Mouse (Mus musculus) stomach, postnatal 0 days (tissue): Measurements from ENCODE around the gene Parp14. TPM values are rescaled to one million over a fixed set of nuclear protein-coding genes. Genes with fewer than 3 reads are reported as not detected.
A peak's percentile ranks its signal among the peaks of the same experiment; 100 is the strongest.

Experiments used
- ATAC-seq: fragments of 200-750 bp; cut with Nextera tagmentation; 2 replicates; pipeline ENCODE4 v1.8.0; 2017; ENCODE audit not compliant: low FRiP score, low TSS enrichment
- DNase-seq: peaks from one replicate; pipeline ENCODE4 v3.0.0-alpha.2; 2016; ENCODE audit warnings: low spot score
- H3K27ac ChIP-seq: fragments of 300-500 bp; sonication (generic); replicated peaks from 2 replicates; pipeline ENCODE4 v1.5.1; 2014; ENCODE audit warnings: mild to moderate bottlenecking, control low read depth
- H3K27me3 ChIP-seq: fragments of 300-500 bp; sonication (generic); 2 replicates; pipeline ENCODE4 v1.6.1; 2014; ENCODE audit warnings: low read length; ENCODE audit not compliant: control insufficient read depth, insufficient read depth
- H3K36me3 ChIP-seq: fragments of 300-500 bp; sonication (generic); 2 replicates; pipeline ENCODE4 v1.6.1; 2014; ENCODE audit warnings: low read length, mixed read lengths; ENCODE audit not compliant: control insufficient read depth, insufficient read depth
- H3K4me1 ChIP-seq: fragments of 300-500 bp; sonication (generic); replicated peaks from 2 replicates; pipeline ENCODE4 v1.6.1; 2014; ENCODE audit warnings: antibody characterized with exemption; ENCODE audit not compliant: control insufficient read depth, insufficient read depth
- H3K4me2 ChIP-seq: fragments of 300-500 bp; sonication (generic); replicated peaks from 2 replicates; pipeline ENCODE4 v1.6.1; 2014; ENCODE audit warnings: low read depth, mild to moderate bottlenecking, control low read depth, moderate library complexity
- H3K4me3 ChIP-seq: fragments of 300-500 bp; sonication (generic); 2 replicates; pipeline ENCODE4 v1.5.1; 2014; ENCODE audit warnings: low read depth, low read length, control low read depth
- H3K9ac ChIP-seq: fragments of 300-500 bp; sonication (generic); 2 replicates; pipeline ENCODE4 v1.6.1; 2014; ENCODE audit warnings: mild to moderate bottlenecking, low read length, control low read depth, mixed read lengths
- H3K9me3 ChIP-seq: fragments of 300-500 bp; sonication (generic); 2 replicates; pipeline ENCODE4 v1.6.1; 2016; ENCODE audit warnings: low read length; ENCODE audit not compliant: control insufficient read depth
- CTCF ChIP-seq: IDR thresholded peaks from 2 replicates; pipeline ENCODE4 v1.5.1; 2016; ENCODE audit warnings: antibody characterized with exemption, low read depth, mild to moderate bottlenecking, moderate library complexity
- EP300 ChIP-seq: optimal IDR thresholded peaks from 2 replicates; pipeline ENCODE3; 2016; ENCODE audit warnings: antibody characterized with exemption
- WGBS: fragments of 180-500 bp; shearing (Covaris S2); extraction: QIAGEN DNeasy Blood & Tissue Kit; methylation state at CpG from one replicate; pipeline ENCODE4 v1.1.7; 2014; 5-methylcytosine and 5-hydroxymethylcytosine counted together
- polyA plus RNA-seq: library from polyadenylated mRNA; unstranded; fragments of >200 nt; fragmentation: Nextera tagmentation; extraction: Ambion mirVana; gene quantifications from 2 replicates; pipeline ENCODE4 v1.2.1, GENCODE M21; 2015

The Parp14 gene
- polyA plus RNA-seq = 1.4 and 1.7 TPM in 2 replicates

DNA sequence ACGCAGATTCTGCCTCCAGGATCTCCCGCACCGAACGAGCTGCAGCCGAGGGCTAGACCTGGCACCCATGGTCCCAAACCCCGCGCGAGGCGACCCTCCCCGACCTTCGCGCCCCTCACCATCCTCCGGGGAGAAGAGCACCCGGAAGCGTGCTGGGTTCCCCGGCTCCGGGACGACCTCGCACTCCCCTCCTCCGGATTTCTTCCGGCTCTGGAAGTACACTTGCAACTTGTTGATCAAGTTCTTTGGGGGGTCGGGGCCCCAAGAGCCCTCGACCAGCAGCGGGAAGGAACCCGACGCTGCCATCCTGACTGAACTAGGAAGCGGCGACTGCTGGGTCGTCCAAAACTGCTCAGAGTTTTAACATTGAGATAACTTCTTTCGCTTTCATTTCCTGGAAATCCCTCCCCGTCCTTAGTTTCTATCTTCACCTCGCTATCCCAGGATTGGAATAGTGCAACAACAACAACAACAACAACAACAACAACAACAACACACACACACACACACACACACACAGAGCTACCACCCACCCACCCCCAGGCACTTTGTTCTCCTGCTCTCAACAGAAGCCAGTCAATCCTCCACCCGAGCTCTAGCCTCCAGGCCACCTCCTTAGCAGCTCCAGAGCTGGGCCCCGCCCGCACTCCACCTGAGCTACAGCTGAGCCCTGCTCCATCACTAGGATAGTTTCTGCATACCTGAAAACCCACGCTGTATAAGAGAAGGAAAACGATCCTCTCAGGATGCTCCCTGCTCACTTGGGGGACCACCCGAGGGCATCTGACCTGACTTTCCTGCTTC, at the start of gene Parp14:
Parp14 (minus strand) TSS at position 497 of the 804 bp plus-strand sequence.
- H3K27ac ChIP-seq = peak within 1 kb of the TSS; percentile 75
- TF ChIP-seq EP300 (no peak), CTCF (no peak)
- peak within 1 kb of the TSS; percentile 87 for H3K9ac ChIP-seq
- DNase-seq = peak; percentile 59
- no peaks in the 10 kb centered on the region for H3K27me3 ChIP-seq
- no peaks in the 10 kb centered on the region for H3K36me3 ChIP-seq
- H3K4me1 ChIP-seq = no peaks in the 10 kb centered on the region
- peak within 1 kb of the TSS; percentile 84 for H3K4me3 ChIP-seq
- ATAC-seq = peak; percentile 69
- no peaks in the 10 kb centered on the region for H3K9me3 ChIP-seq
- peak within 1 kb of the TSS; percentile 79 for H3K4me2 ChIP-seq
- WGBS = 2% methylated on average over 38 of the region's 38 CpGs

DNA sequence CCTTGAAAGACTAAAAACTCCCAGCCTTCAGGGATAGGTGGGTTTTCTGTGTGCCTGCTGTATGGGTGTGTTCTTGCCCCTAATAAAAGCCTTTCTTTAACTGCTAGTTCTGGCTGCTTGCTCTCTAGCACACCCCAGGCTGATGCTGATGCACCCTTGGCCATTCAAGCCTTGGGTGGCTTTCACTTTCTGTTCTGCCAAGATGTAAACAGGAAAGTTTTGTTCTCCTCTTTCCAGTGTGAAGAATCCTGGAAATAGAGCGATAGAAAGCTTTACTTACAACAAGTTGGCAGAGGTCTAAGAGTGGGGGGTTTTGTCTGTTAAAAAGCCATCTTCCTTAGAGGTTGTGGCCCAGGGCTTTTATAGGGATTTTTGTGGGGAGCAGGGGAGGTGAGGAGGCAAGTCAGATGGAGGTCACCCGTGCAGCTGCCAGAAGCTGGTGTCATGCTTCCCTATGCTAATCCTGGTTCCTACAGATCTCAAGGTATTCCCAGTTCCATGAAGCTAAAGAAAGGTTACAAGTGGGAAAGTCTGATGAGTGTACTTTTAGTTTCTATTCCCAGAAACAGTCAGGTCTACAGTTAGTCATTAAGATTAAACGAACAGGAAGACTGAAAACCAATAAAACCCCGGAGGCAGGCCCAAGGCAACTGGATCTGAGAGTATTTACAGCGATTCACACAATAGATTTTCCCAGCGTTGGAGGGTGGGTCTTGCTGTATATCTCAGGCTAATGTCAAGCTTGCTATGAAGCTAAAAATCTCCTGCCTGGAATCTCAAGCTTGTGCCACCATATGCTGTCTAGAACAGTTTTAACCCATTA, 47.6 kb upstream of the Parp14 start:
- Histone ChIP-seq H3K4me3 (no peak overlapping the region), H3K36me3 (no peaks in the 10 kb centered on the region), H3K27ac (no peak overlapping the region), H3K4me1 (no peaks in the 10 kb centered on the region), H3K4me2 (no peak overlapping the region), H3K9me3 (no peaks in the 10 kb centered on the region), H3K9ac (no peak overlapping the region), H3K27me3 (no peaks in the 10 kb centered on the region)
- WGBS = 74% methylated on average over 6 of the region's 6 CpGs
- TF ChIP-seq CTCF (no peak), EP300 (no peak)
- DNase-seq = no peak
- 0 out of 2 replicates have a peak, but pooled peaks have one; percentile 35 for ATAC-seq

DNA sequence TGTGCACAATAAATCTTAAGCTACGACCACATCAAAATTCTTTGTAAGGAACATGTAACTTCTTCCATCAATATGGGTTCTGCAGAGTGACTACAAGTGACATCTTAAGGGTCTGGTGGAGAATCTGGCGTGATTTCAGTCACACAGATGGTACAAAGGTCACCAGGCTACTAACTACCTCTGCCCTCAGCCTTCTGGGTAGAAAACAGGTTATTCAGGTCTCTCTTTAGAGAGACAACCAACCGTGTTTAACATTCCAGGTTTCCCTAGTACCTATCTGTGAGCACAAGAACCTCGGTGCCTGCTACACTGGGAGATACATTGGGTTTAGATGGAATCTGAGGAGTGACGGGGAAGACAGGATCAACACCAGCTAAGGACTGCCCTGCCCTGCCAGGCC, 43.0 kb upstream of the Parp14 start:
- no peak for DNase-seq
- H3K4me1 ChIP-seq = no peaks in the 10 kb centered on the region
- H3K27me3 ChIP-seq = no peaks in the 10 kb centered on the region
- H3K4me3 ChIP-seq = no peak overlapping the region
- 57% methylated on average over 5 of the region's 5 CpGs for WGBS
- ATAC-seq = peak; percentile 42; the same call in 1 of the 2 replicates
- TF ChIP-seq EP300 (no peak), CTCF (no peak)
- H3K36me3 ChIP-seq = no peaks in the 10 kb centered on the region
- no peaks in the 10 kb centered on the region for H3K9me3 ChIP-seq
- no peak overlapping the region for H3K4me2 ChIP-seq
- H3K9ac ChIP-seq = no peak overlapping the region
- H3K27ac ChIP-seq = no peak overlapping the region

DNA sequence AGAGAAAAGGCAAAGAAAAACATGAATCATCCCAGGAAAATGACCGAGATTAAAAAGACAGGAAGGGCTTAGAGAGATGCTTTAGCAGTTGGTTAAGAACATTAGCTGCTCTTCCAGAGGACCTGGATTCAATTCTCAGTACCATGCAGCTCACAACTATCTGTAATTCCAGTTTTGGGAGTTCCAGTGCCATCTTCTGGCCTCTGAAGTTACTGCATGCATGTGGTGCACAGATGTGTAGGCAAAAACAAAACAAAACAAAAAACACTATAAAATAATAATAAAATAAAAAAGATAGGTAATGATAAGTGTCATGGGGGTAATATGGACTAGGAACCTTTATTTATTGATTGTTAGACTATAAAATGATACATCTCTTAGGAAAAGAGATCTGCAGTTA, 42.2 kb upstream of the Parp14 start:
- Histone ChIP-seq H3K36me3 (no peaks in the 10 kb centered on the region), H3K4me3 (no peak overlapping the region), H3K4me2 (no peak overlapping the region), H3K27me3 (no peaks in the 10 kb centered on the region), H3K27ac (no peak overlapping the region), H3K9ac (no peak overlapping the region), H3K4me1 (no peaks in the 10 kb centered on the region), H3K9me3 (no peaks in the 10 kb centered on the region)
- peak; percentile 30 for DNase-seq
- ATAC-seq = no peak
- TF ChIP-seq EP300 (no peak), CTCF (peak; percentile 66)
- WGBS = 70% methylated on average over 1 of the region's 1 CpGs

DNA sequence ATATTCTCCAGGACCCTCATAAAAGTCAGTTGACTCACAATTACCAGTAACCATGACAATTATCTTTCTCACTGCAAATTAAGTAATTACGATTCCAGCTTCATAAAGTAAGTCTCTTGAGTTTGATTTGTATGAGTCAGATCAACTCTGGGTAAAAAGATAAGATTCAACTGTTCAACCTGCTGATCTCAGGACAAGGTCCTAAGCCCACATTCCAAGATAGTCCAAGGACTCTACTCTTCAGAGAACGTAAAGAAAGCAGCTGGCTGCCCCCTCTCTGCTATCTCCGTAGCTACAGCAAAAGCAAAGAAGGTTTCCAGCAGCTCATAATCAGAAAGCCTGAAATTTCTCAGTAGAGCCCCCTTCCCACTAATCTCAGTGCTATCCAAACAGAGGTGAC, 40.1 kb upstream of the Parp14 start:
- no peak overlapping the region for H3K27ac ChIP-seq
- no peak overlapping the region for H3K9ac ChIP-seq
- WGBS = 53% methylated on average over 3 of the region's 3 CpGs
- no peaks in the 10 kb centered on the region for H3K36me3 ChIP-seq
- TF ChIP-seq EP300 = no peak
- TF ChIP-seq CTCF = no peak
- no peaks in the 10 kb centered on the region for H3K27me3 ChIP-seq
- H3K9me3 ChIP-seq = no peaks in the 10 kb centered on the region
- no peak overlapping the region for H3K4me2 ChIP-seq
- no peak overlapping the region for H3K4me3 ChIP-seq
- no peak for ATAC-seq
- no peak for DNase-seq
- H3K4me1 ChIP-seq = no peaks in the 10 kb centered on the region
